Mouse (Mus musculus): ENCODE measurements around the gene Gpr179. TPM values are rescaled to one million over a fixed set of nuclear protein-coding genes. Genes with fewer than 3 reads are reported as not detected.
"Not testable (repeated sequence)": the region's sequence is repeated elsewhere in the genome, so short reads cannot be mapped to it uniquely, and the experiment has no call there.

The Gpr179 gene
- total RNA-seq, 4 experiments from 2014 or later = 0.14 to 0.59 (median 0.34) TPM

GRCm38 (mm10) chr11:97325224-97325623, 26.7 kb downstream of the Gpr179 start:
- no peak for DNase-seq (ENCODE audit: low spot score in 2 of 2)

GRCm38 (mm10) chr11:97321894-97322600, 29.8 kb downstream of the Gpr179 start:
- DNase-seq (ENCODE audit: low spot score in 2 of 2) = not testable (repeated sequence)

GRCm38 (mm10) chr11:97321197-97321596, 30.7 kb downstream of the Gpr179 start:
- DNase-seq (ENCODE audit: low spot score in 2 of 2) = no peak

GRCm38 (mm10) chr11:97315504-97316503, 36.1 kb downstream of the Gpr179 start, which contains the start of gene Mrpl45:
TSS of gene Mrpl45 (plus strand) at chr11:97315716.
- DNase-seq (ENCODE audit: low spot score in 2 of 2) = peak; percentile 98 to 99

DNA sequence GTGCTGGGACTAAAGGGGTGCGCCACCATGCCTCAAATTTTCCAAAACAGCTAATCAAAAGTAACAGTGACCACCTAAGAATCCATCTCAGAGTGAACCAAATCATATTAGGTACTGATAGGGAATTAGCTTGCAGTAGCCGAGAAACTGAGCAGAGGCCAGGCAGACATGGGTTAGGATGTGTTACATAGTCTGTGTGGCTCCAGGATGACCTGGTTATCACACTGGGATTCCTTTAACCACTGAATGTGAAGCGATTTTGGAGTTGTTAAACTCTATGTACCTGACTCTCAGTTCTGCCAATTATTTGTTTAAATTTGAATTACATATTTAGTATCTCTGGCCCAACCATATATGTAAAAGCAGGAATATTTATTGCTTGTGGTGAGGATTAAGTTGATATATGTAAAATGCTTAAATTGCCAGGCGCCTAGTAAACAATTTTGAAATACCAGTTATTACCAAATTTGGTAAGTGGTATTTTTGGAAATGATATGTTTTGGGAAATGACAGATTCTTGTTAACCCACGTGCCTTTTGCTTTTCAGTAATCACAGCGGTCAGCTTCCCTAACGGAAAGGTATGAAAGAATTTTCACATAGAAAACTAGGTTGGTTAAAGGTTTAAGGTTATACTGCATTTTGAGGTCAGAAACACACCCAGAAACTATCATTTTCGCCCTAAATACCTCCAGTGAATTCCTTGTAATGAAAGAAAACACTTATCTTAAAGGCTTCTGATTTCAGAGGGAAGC, 37.0 kb downstream of the Gpr179 start:
- DNase-seq (ENCODE audit: low spot score in 2 of 2) = no peak

DNA sequence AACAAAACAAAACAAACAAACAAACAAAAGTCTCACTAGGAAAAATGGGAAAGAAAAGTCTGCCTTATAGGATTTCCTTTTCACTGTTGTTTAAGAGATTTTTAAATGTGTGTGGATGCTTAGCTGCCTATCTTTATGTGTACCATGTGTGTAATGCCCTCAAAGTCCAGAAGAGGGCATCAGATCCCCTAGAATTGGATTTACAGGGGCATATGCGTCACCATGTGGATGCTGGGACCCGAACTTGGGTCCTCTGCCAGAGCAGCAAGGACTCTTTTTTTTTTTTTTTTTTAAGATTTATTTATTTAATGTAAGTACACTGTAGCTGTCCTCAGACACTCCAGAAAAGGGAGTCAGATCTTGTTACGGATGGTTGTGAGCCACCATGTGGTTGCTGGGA, 37.8 kb downstream of the Gpr179 start:
- no peak for DNase-seq (ENCODE audit: low spot score in 2 of 2)

GRCm38 (mm10) chr11:97312871-97313270, 39.0 kb downstream of the Gpr179 start:
- not testable (repeated sequence) for DNase-seq (ENCODE audit: low spot score in 2 of 2)

- DNase-seq (ENCODE audit: low spot score in 2 of 2) = no peak
Measured at GRCm38 (mm10) chr11:97310895-97311631, 40.8 kb downstream of the Gpr179 start.

GRCm38 (mm10) chr11:97309911-97310571, 41.8 kb downstream of the Gpr179 start:
- DNase-seq (ENCODE audit: low spot score in 2 of 2) = peak; percentile 71 to 80

- peak; percentile 38 to 57 for DNase-seq (ENCODE audit: low spot score in 2 of 2)
Measured at GRCm38 (mm10) chr11:97309451-97309836, 42.4 kb downstream of the Gpr179 start.

DNA sequence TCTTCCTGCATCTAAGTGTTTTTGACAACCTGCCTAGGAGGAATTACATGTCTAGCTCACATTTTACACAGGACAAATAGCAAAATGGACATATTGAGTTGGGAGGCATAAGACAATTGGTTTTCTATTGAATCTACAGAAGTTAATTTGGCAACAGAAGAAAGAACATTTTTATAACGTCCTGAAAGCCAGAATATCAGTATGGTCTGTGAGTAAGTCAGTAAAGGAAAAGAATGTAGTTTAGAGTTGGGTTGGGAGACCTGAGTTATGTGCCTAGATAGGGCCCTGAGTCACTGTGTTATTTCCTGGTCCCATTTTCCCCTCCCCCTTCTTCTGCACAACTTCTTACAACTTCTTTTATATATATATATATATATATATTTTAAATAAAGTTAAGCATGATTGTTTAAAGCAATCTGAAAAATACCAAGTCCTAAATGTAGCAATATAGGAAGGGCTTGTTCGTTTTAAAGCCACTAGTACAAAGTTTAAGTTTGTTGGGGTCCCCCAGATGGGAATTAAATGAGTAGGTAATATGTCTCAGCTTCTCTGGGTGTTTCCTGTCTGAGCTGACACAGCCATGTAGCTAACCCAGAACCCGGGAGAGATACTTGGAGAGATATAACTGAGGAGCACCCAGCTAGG, 42.9 kb downstream of the Gpr179 start:
- no peak for DNase-seq (ENCODE audit: low spot score in 2 of 2)

DNA sequence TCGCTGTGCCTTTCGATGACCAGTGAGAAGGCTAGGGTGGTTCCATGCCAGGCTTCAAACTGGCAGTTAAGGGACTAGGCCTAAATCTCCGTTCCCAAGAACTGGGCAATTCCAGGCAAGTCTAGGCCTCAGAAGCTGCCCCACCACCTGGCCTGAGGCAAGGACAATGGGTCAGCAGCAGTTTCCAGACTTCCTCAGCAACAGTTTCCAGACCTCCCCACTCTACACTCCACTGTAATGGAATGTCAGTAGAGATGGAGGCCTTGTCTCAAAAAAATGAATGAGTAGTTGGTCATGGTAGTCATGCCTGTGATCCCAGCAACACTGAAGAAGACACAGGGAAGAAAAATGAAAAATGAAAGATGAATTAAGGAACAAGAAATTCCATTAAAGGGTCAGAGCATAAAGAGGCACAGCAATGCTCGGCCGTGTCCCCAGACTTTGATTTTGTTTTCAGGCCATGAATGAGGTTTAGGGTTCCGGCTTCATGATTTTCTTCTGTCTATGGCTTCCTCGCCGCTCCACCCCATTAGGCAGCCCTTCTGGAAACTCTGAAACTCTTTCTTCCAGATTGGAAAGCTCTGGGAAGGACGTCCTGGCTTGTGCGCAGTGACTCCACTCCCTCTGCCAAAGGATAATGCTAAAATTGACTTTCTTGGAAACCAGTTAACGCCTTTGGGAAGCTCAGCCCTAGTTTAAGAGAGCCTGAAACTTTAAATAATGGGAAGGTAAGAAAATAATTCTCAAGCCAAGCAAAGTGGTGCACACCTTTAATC, 44.4 kb downstream of the Gpr179 start:
- DNase-seq (ENCODE audit: low spot score in 2 of 2) = no peak

GRCm38 (mm10) chr11:97304631-97305030, 47.2 kb downstream of the Gpr179 start:
- no peak for DNase-seq (ENCODE audit: low spot score in 2 of 2)

GRCm38 (mm10) chr11:97302231-97302781, 49.6 kb downstream of the Gpr179 start:
- DNase-seq (ENCODE audit: low spot score in 2 of 2) = no peak

DNA sequence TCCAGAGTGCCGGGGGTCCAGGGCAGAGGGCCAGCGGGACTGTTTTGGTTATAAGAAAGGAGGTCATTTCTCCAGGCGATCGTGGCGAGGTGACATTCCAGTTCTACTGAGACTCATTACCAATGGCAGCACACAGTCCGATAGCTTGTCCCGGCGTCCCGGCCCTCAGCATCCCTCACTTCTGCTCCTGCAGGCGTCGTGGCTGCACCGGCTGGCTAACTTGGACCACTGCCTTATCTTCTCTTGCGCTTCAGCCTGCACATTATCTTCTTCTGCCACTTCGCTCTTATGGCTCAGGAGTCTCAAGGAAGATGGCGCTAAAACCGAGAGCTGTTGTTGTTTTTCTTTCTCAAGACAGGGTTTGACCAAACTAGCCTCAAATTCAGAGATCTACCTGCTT, 50.5 kb downstream of the Gpr179 start:
- DNase-seq (ENCODE audit: low spot score in 2 of 2) = no peak

DNA sequence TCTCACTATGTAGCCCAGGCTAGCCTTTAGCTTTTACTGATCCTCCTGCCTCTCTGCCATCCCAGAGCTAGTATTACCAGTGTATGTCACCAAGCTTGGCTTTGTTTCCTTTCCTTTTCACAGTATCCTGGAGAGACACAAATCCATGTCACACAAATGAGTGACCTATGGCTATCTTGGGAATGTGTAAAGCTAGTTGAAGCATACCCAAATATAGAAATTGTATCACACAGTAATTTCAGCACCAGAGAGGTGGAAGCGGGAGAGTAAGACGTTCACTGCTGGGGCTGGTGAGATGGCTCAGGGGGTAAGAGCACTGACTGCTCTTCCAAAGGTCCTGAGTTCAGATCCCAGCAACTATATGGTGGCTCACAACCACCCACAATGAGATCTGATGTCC, 51.9 kb downstream of the Gpr179 start:
- DNase-seq (ENCODE audit: low spot score in 2 of 2) = no peak

DNA sequence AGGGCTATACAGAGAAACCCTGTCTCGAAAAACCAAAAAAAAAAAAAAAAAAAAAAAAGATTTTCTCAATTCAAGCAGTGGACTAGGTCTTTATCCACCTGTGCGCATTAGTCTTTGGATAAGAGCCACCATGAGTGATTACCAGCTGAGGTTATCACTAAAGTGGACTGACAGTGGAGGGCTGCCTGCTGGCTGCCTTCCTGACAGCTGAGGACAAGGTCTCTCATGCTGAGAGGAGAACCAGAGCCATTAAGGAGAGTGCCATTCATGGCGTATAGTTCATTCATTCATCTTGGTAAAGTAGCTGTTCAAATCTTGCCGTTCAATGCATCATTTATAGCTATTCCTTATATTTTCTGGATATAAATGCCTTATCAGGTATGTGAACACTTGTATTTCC, 55.3 kb downstream of the Gpr179 start:
- no peak for DNase-seq (ENCODE audit: low spot score in 2 of 2)

- no peak for DNase-seq (ENCODE audit: low spot score in 2 of 2)
Measured at GRCm38 (mm10) chr11:97292731-97293130, 59.1 kb downstream of the Gpr179 start.
